Comparison of ENCODE assay signal across 24 mouse cellular contexts in the genomic region with DNA sequence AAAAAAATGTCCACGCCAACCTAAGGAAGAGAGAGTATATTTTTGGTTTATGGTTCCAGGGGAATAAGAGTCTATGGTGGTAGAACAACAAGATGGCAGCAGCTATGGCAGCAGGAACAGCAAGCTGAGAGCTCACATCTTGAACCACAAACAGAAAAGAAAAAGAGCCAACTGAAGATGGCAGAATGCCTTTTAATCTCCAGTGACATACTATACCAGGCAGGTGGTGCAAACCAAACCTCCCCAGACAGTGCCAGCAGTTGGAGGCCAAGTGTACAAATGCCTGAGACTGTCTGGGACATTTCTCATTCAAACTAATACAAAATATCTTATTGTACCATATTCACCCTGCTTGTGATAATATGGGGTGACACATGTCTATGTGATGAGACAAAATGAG. TPM values are rescaled to one million over a fixed set of nuclear protein-coding genes. Genes with fewer than 3 reads are reported as not detected.
"Had no signal": no experiment of that assay in that cellular context is flagged by ENCODE, and none has a peak within 500 bp of the region (broad histone marks: within the 10 kb centered on the region; RNA-seq: fewer than 3 reads in every experiment).

No protein-coding gene starts in this region.

- H3K4me3 ChIP-seq: kidney, embryonic 15.5 days; limb, embryonic 10.5 days; limb, embryonic 13.5 days; midbrain, embryonic 12.5 days; midbrain, embryonic 15.5 days; neural tube, embryonic 12.5 days; neural tube, embryonic 15.5 days had no signal

- H3K9ac ChIP-seq: kidney, embryonic 15.5 days; limb, embryonic 13.5 days; lung, embryonic 14.5 days; midbrain, embryonic 12.5 days; midbrain, embryonic 15.5 days; neural tube, embryonic 12.5 days; neural tube, embryonic 15.5 days had no signal

- DNase-seq: kidney, adult 11 months; kidney, adult 8-10 months; kidney, postnatal 10 days; kidney, postnatal 36 days; layer of hippocampus, adult 9-11 months; lung, embryonic 14.5 days; right cerebral cortex, adult 18-20 months; right cerebral cortex, postnatal 14 days; right cerebral cortex, postnatal 4 days; thymus, adult 2 months; thymus, postnatal 14 days; thymus, postnatal 4 days had no signal

- H3K27me3 ChIP-seq: kidney, embryonic 15.5 days; limb, embryonic 13.5 days; midbrain, embryonic 12.5 days; neural tube, embryonic 12.5 days; neural tube, embryonic 15.5 days had no signal

- H3K9me3 ChIP-seq: kidney, embryonic 15.5 days; limb, embryonic 10.5 days; limb, embryonic 13.5 days; midbrain, embryonic 12.5 days; midbrain, embryonic 15.5 days; neural tube, embryonic 12.5 days; neural tube, embryonic 15.5 days had no signal

- H3K27ac ChIP-seq: kidney, embryonic 15.5 days; limb, embryonic 10.5 days; limb, embryonic 13.5 days; macrophage; midbrain, embryonic 12.5 days; midbrain, embryonic 15.5 days; neural tube, embryonic 12.5 days; neural tube, embryonic 15.5 days; stomach, postnatal 0 days had no signal

- H3K4me2 ChIP-seq: kidney, embryonic 15.5 days; limb, embryonic 13.5 days; lung, embryonic 14.5 days; midbrain, embryonic 12.5 days; midbrain, embryonic 15.5 days; neural tube, embryonic 12.5 days; neural tube, embryonic 15.5 days had no signal

- ATAC-seq: lung, postnatal 0 days; midbrain, embryonic 15.5 days had no signal

- H3K36me3 ChIP-seq: kidney, embryonic 15.5 days; limb, embryonic 10.5 days; limb, embryonic 13.5 days; midbrain, embryonic 12.5 days; midbrain, embryonic 15.5 days; neural tube, embryonic 12.5 days; neural tube, embryonic 15.5 days had no signal

RNA-seq across cellular contexts. Expression of a gene that starts 3.1 kb away (rescaled TPM):
- polyA plus RNA-seq: kidney, embryonic 15.5 days; limb, embryonic 10.5 days; limb, embryonic 13.5 days; liver, adult 2 months; lung, embryonic 14.5 days; macrophage; midbrain, embryonic 12.5 days; midbrain, embryonic 15.5 days; neural tube, embryonic 12.5 days; neural tube, embryonic 15.5 days; stomach, embryonic 14.5 days; stomach, postnatal 0 days; thymus, adult 2 months had no signal
